Mouse (Mus musculus): ENCODE data around the gene 2900011O08Rik.

Gene 2900011O08Rik

GRCm38 (mm10) chr16:14131376-14131775 lies 145.0 kb downstream of the 2900011O08Rik start:
- in situ Hi-C loops (cut with MboI, MseI), result no loop called here

DNA sequence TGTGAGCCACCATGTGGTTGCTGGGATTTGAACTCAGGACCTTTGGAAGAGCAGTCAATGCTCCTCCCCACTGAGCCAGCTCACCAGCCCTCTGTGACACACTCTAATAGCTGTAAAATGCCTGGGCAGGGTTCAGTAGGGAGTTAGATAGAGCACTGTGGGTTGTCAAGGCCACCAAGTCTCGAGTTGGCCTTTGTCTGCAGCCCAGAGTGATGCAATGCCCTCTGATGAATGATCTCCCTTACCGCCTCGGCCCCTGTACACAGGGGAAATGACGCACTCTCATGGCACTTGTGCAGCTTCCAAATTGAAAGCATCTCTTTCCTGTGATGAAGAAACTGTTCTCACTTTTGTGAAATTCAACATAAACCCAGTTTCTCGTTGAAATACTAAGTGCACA lies 145.4 kb downstream of the 2900011O08Rik start:
- in situ Hi-C loops (cut with MboI, MseI), result no loop called here

- in situ Hi-C loops (cut with MboI, MseI), result no loop called here
Observed at GRCm38 (mm10) chr16:14135014-14135413, 148.6 kb downstream of the 2900011O08Rik start.

GRCm38 (mm10) chr16:14137976-14138561 lies 151.7 kb downstream of the 2900011O08Rik start:
- in situ Hi-C loops (cut with MboI, MseI), result no loop called here

- in situ Hi-C loops (cut with MboI, MseI), result no loop called here
Observed at GRCm38 (mm10) chr16:14139106-14139505, 152.7 kb downstream of the 2900011O08Rik start.

GRCm38 (mm10) chr16:14143298-14143697 lies 156.9 kb downstream of the 2900011O08Rik start:
- in situ Hi-C loops (cut with MboI, MseI), result no loop called here

DNA sequence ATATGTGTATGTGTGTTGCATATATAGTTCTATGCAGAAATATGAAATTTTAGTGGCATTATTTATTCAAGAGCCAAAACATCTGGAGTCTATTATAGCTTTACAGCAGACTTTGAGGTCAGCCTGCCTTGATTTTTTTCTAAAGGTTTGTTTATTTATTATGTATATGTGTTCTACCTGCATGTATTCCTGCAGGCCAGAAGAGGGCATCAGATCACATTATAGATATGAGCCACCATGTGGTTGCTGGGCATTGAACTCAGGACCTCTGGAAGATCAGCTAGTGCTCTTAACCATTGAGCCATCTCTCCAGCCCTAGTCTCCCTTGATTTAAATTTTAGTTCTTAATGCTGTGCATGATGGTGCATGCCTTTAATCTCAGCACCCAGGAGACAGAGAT lies 161.3 kb downstream of the 2900011O08Rik start:
- in situ Hi-C loops (cut with MboI, MseI), result no loop called here
